Comparison of ENCODE assay signal across 8 mouse cellular contexts in genomic region chr19:37551040-37551566, GRCm38 (mm10). TPM values are rescaled to one million over a fixed set of nuclear protein-coding genes. Genes with fewer than 3 reads are reported as not detected.
A peak's percentile ranks its signal among the peaks of the same experiment; 100 is the strongest.
DNase-seq lines count a peak whose midpoint lies in the region; ATAC-seq and TF ChIP-seq lines count a peak whose summit lies in the region.

No protein-coding gene starts in this region.

- TF ChIP-seq POLR2A in cortical plate, adult 2 months (IDR thresholded peaks at IDR 0.05; ENCODE audit: extremely low read depth, insufficient read depth, low read length): no peak

- 0 out of 2 replicates have a peak, but pooled peaks have one; percentile 23 for ATAC-seq in kidney, embryonic 15.5 days (replicated peaks; ENCODE audit: low FRiP score)
- peak; percentile 27; the same call in 1 of the 2 replicates for ATAC-seq in hindbrain, embryonic 15.5 days (ENCODE audit: low FRiP score, low read depth)
- ATAC-seq in midbrain, embryonic 16.5 days: peak; percentile 53
- ATAC-seq in erythroid progenitor cell, adult 5-6 weeks (replicated peaks; ENCODE audit: low FRiP score, poor library complexity, severe bottlenecking): no peak

- peak overlapping the region; percentile 85 for H3K9ac ChIP-seq in kidney, embryonic 15.5 days
- H3K9ac ChIP-seq in hindbrain, embryonic 15.5 days: peak overlapping the region; percentile 68
- H3K9ac ChIP-seq in midbrain, embryonic 16.5 days (ENCODE audit: low read depth, low read length): peak overlapping the region; percentile 86

- peak overlapping the region; percentile 97 for H3K4me2 ChIP-seq in kidney, embryonic 15.5 days
- peak overlapping the region; percentile 79 for H3K4me2 ChIP-seq in hindbrain, embryonic 15.5 days
- peak overlapping the region; percentile 92 for H3K4me2 ChIP-seq in midbrain, embryonic 16.5 days (ENCODE audit: low read length)

- 12% methylated on average over 8 of the region's 8 CpGs for WGBS in kidney, embryonic 15.5 days
- 15% methylated on average over 8 of the region's 8 CpGs for WGBS in hindbrain, embryonic 15.5 days
- 13% methylated on average over 8 of the region's 8 CpGs for WGBS in midbrain, embryonic 16.5 days

- DNase-seq in kidney, postnatal 14 days: no peak
- DNase-seq in adrenal gland, postnatal 36 days: no peak
- DNase-seq in layer of hippocampus, adult 8-10 months (ENCODE audit: low spot score in 2 of 2): no peak

- no peaks in the 10 kb centered on the region for H3K9me3 ChIP-seq in kidney, embryonic 15.5 days (replicated peaks)
- no peaks in the 10 kb centered on the region for H3K9me3 ChIP-seq in hindbrain, embryonic 15.5 days
- no peaks in the 10 kb centered on the region for H3K9me3 ChIP-seq in midbrain, embryonic 16.5 days (replicated peaks; ENCODE audit: control insufficient read depth, low read length, poor library complexity, severe bottlenecking)

- H3K4me1 ChIP-seq in kidney, embryonic 15.5 days: peaks cover 17% of the 10 kb centered on the region
- H3K4me1 ChIP-seq in cortical plate, adult 2 months (ENCODE audit: control insufficient read depth, insufficient read depth, low read length): no peaks in the 10 kb centered on the region
- H3K4me1 ChIP-seq in hindbrain, embryonic 15.5 days (replicated peaks): peaks cover 12% of the 10 kb centered on the region; the same call in 1 of the 2 replicates
- peaks cover 8% of the 10 kb centered on the region for H3K4me1 ChIP-seq in midbrain, embryonic 16.5 days (ENCODE audit: control insufficient read depth, insufficient read depth, low read length)

- H3K27me3 ChIP-seq in kidney, embryonic 15.5 days: peaks cover 19% of the 10 kb centered on the region
- peaks cover 28% of the 10 kb centered on the region for H3K27me3 ChIP-seq in hindbrain, embryonic 15.5 days
- H3K27me3 ChIP-seq in midbrain, embryonic 16.5 days (ENCODE audit: control insufficient read depth, insufficient read depth, low read depth, low read length): peaks cover 6% of the 10 kb centered on the region; the same call in 1 of the 2 replicates

- TF ChIP-seq CTCF in cortical plate, adult 2 months (IDR thresholded peaks at IDR 0.05; ENCODE audit: extremely low read depth, insufficient read depth, low read length): no peak

- H3K4me3 ChIP-seq in kidney, embryonic 15.5 days (replicated peaks): peak overlapping the region; percentile 89
- peak overlapping the region; percentile 60 for H3K4me3 ChIP-seq in cortical plate, adult 2 months (ENCODE audit: insufficient read depth, low read length)
- H3K4me3 ChIP-seq in hindbrain, embryonic 15.5 days: peak overlapping the region; percentile 67
- H3K4me3 ChIP-seq in midbrain, embryonic 16.5 days (ENCODE audit: low read depth, low read length): peak overlapping the region; percentile 87

- H3K27ac ChIP-seq in kidney, embryonic 15.5 days: peak overlapping the region; percentile 90
- H3K27ac ChIP-seq in cortical plate, adult 2 months (ENCODE audit: insufficient read depth, low read length): no peak overlapping the region
- peak overlapping the region; percentile 78; the same call in 1 of the 2 replicates for H3K27ac ChIP-seq in hindbrain, embryonic 15.5 days (replicated peaks)
- H3K27ac ChIP-seq in midbrain, embryonic 16.5 days (ENCODE audit: low read length): peak overlapping the region; percentile 81

- no peaks in the 10 kb centered on the region for H3K36me3 ChIP-seq in kidney, embryonic 15.5 days
- H3K36me3 ChIP-seq in hindbrain, embryonic 15.5 days: no peaks in the 10 kb centered on the region
- H3K36me3 ChIP-seq in midbrain, embryonic 16.5 days (ENCODE audit: control insufficient read depth, insufficient read depth, low read length): no peaks in the 10 kb centered on the region

RNA-seq across cellular contexts. Expression of gene Exoc6, which starts 0.9 kb away (rescaled TPM):
- 23.2 and 23.4 TPM in 2 replicates for polyA plus RNA-seq in kidney, embryonic 15.5 days (2015; fragmentation: Nextera tagmentation; extraction: Ambion mirVana)
- polyA plus RNA-seq in cortical plate, adult 2 months (2012; rRNA removed): 20.3 and 20.6 TPM in 2 replicates
- 19.2 and 19.8 TPM in 2 replicates for polyA plus RNA-seq in hindbrain, embryonic 15.5 days (2015; fragmentation: Nextera tagmentation; extraction: Ambion mirVana)
- 26.0 and 27.8 TPM in 2 replicates for polyA plus RNA-seq in midbrain, embryonic 16.5 days (2015; fragmentation: Nextera tagmentation; extraction: Ambion mirVana)
- total RNA-seq in adrenal gland, postnatal 36 days (2021): 10 to 100 TPM; 16.7 to 24.6 TPM
- total RNA-seq in layer of hippocampus, adult 8-10 months (2022): 10 to 100 TPM; 47.4 to 51.6 (median 48.0) TPM
- 26.3 and 32.7 TPM in 2 replicates for total RNA-seq in erythroid progenitor cell, adult 5-6 weeks (2015; ENCODE audit: low replicate concordance)
- 39.3 and 39.6 TPM in 2 replicates for total RNA-seq in erythroid progenitor cell, adult 5-6 weeks (2017; ENCODE audit: low replicate concordance)
